Mouse (Mus musculus): ENCODE measurements at regions not wholly inside any gene's neighbourhood (a gene's known extent, or its start where the extent isn't known, plus 50 kb on each side); places are given as distances from the start of the nearest gene placed in this dataset.

DNA sequence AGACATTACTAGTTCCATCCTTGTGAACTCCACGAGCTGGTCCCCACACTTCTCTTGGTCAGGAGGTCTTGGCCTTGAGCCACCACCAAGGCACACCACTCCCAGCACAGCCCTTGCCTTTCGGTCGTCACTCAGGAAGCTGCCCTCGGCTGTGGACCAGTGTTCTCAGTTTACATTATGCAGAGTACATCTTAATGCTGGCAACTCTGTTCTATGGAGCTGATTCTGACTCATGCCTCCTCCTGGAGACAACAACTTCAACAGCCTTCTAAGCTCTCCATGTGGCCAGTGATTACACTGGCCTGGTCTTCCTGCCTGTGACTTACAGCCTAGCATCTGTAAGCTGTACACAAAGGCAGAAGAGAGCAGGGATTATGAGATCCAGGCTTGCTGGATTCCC lies 272.2 kb upstream of the Eef2kmt start:
- Histone ChIP-seq H3K36me3 (ENCODE audit: control insufficient read depth, insufficient read depth, low read length) (no peaks in the 10 kb centered on the region), H3K4me3 (ENCODE audit: low read depth, low read length) (no peak overlapping the region), H3K27me3 (ENCODE audit: control insufficient read depth, insufficient read depth, low read length) (no peaks in the 10 kb centered on the region), H3K4me2 (no peak overlapping the region), H3K9me3 (replicated peaks; ENCODE audit: control insufficient read depth, low read length) (no peaks in the 10 kb centered on the region), H3K9ac (ENCODE audit: low read depth, low read length) (no peak overlapping the region), H3K4me1 (ENCODE audit: control insufficient read depth, insufficient read depth, low read length) (no peaks in the 10 kb centered on the region), H3K27ac (ENCODE audit: low read depth, low read length) (no peak overlapping the region)
- 57% methylated on average over 4 of the region's 4 CpGs for WGBS (ENCODE audit: insufficient replicate concordance)
- no peak for ATAC-seq (replicated peaks; ENCODE audit: insufficient number of reproducible peaks, low FRiP score, low TSS enrichment)

DNA sequence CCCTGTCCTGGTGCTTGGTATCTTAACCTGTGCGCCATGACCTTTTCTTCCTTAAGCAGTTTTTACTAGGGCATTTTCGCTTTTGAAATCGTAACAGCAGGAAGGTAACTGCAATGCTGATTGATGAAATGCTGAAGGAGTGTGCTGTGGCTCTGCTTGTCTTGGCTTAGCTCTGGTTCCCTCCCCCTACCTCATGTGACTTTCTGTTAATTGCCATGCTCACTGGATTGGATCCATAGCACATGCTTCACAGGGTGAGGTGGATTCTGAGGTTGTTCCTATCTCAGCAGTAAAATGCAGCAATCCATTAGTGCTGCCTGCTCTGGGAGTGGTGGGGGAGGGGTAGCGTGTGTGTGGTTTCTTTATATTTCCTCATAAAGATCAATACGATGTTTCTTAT lies 268.6 kb upstream of the Eef2kmt start:
- H3K36me3 ChIP-seq (ENCODE audit: control insufficient read depth, insufficient read depth, low read length), result no peaks in the 10 kb centered on the region

DNA sequence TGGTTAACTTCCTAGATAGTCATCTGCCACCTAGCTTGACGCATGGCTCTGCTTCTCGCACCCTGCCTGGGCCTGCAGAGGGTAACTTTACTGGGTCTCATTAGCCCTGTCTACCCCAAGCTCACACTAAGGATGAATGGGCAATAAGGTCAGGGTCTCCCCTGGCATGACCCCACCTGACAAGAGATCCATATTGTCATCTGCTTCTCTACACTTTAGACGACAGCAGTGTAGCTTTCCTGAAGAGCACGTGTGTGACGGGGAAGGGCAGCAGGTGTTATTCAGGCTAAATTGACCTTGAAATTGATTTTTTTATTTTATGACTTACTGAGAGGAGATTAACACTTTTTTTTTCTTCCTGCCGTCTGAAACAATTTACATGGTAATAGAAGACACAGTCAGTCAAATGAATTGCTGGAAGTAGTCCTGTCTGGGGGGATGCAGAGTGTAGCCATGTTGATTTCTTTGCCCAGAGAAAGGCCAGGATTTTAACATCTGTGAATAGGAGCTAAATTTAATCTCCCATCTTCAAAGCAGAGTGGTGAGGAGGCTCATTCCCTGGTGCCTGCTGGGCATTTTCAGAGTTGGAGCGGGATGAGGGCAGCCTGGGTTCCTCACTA lies 267.7 kb upstream of the Eef2kmt start:
- Histone ChIP-seq H3K27me3 (ENCODE audit: control insufficient read depth, insufficient read depth, low read length) (no peaks in the 10 kb centered on the region), H3K9ac (ENCODE audit: low read depth, low read length) (no peak overlapping the region), H3K4me2 (no peak overlapping the region), H3K4me3 (ENCODE audit: low read depth, low read length) (no peak overlapping the region), H3K27ac (ENCODE audit: low read depth, low read length) (no peak overlapping the region), H3K36me3 (ENCODE audit: control insufficient read depth, insufficient read depth, low read length) (no peaks in the 10 kb centered on the region), H3K9me3 (replicated peaks; ENCODE audit: control insufficient read depth, low read length) (no peaks in the 10 kb centered on the region), H3K4me1 (ENCODE audit: control insufficient read depth, insufficient read depth, low read length) (no peaks in the 10 kb centered on the region)
- no peak for ATAC-seq (replicated peaks; ENCODE audit: insufficient number of reproducible peaks, low FRiP score, low TSS enrichment)
- WGBS (ENCODE audit: insufficient replicate concordance), result 81% methylated on average over 7 of the region's 7 CpGs

More for the DNA sequence above, 268.6 kb upstream of the Eef2kmt start:
- no peak overlapping the region for H3K9ac ChIP-seq (ENCODE audit: low read depth, low read length)
- 77% methylated on average over 5 of the region's 5 CpGs for WGBS (ENCODE audit: insufficient replicate concordance)
- H3K4me2 ChIP-seq, result no peak overlapping the region
- ATAC-seq (replicated peaks; ENCODE audit: insufficient number of reproducible peaks, low FRiP score, low TSS enrichment), result no peak
- H3K4me1 ChIP-seq (ENCODE audit: control insufficient read depth, insufficient read depth, low read length), result no peaks in the 10 kb centered on the region
- no peaks in the 10 kb centered on the region for H3K9me3 ChIP-seq (replicated peaks; ENCODE audit: control insufficient read depth, low read length)
- no peak overlapping the region for H3K4me3 ChIP-seq (ENCODE audit: low read depth, low read length)
- no peaks in the 10 kb centered on the region for H3K27me3 ChIP-seq (ENCODE audit: control insufficient read depth, insufficient read depth, low read length)
- no peak overlapping the region for H3K27ac ChIP-seq (ENCODE audit: low read depth, low read length)

DNA sequence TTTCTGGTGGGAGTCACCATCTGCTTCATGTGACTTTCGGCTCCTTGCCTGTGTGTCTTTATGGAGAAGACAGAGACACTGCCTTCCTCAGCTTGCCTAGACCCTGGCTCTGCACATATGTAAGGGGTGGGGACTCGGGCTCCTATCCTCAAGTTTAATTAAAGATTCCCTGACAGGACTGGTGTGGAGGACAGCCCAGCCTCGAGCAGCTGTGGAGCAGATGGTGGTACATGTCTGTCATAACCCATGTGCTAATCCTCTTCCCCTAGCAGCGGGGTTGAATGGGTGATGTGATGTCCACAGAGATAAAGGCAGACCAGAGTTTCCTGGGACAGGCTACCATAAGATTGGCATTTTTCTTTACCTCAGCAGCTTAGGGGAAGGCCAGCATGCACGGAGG lies 262.0 kb upstream of the Eef2kmt start:
- no peak overlapping the region for H3K27ac ChIP-seq (ENCODE audit: low read depth, low read length)
- no peak for ATAC-seq (replicated peaks; ENCODE audit: insufficient number of reproducible peaks, low FRiP score, low TSS enrichment)
- 69% methylated on average over 5 of the region's 5 CpGs for WGBS (ENCODE audit: insufficient replicate concordance)
- no peaks in the 10 kb centered on the region for H3K9me3 ChIP-seq (replicated peaks; ENCODE audit: control insufficient read depth, low read length)
- H3K4me3 ChIP-seq (ENCODE audit: low read depth, low read length), result no peak overlapping the region
- H3K4me1 ChIP-seq (ENCODE audit: control insufficient read depth, insufficient read depth, low read length), result no peaks in the 10 kb centered on the region
- H3K4me2 ChIP-seq, result no peak overlapping the region
- H3K36me3 ChIP-seq (ENCODE audit: control insufficient read depth, insufficient read depth, low read length), result no peaks in the 10 kb centered on the region
- no peaks in the 10 kb centered on the region; the same call in 1 of the 2 replicates for H3K27me3 ChIP-seq (ENCODE audit: control insufficient read depth, insufficient read depth, low read length)
- H3K9ac ChIP-seq (ENCODE audit: low read depth, low read length), result no peak overlapping the region

DNA sequence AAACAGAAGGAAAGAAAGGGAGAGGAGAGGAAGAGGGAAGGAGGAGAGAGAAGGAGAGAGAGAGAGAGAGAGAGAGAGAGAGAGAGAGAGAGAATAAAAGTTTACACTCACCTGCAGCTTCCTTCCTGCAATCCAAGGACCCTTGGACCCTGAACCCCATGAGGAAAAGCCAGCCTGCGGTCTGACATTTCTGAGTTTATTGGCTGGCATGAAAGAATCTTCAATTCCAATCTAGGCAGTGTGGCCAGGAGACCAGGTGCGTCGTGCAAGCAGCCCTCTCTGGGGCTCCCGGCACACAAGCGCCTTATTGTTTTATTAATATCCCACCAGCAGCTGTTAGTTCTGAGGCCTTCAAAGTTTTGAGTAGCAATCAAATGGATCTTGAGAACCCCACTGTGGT lies 260.1 kb upstream of the Eef2kmt start:
- Histone ChIP-seq H3K27ac (ENCODE audit: low read depth, low read length) (no peak overlapping the region), H3K4me1 (ENCODE audit: control insufficient read depth, insufficient read depth, low read length) (no peaks in the 10 kb centered on the region), H3K4me2 (no peak overlapping the region), H3K27me3 (ENCODE audit: control insufficient read depth, insufficient read depth, low read length) (no peaks in the 10 kb centered on the region; the same call in 1 of the 2 replicates), H3K9me3 (replicated peaks; ENCODE audit: control insufficient read depth, low read length) (no peaks in the 10 kb centered on the region), H3K4me3 (ENCODE audit: low read depth, low read length) (no peak overlapping the region), H3K9ac (ENCODE audit: low read depth, low read length) (no peak overlapping the region), H3K36me3 (ENCODE audit: control insufficient read depth, insufficient read depth, low read length) (no peaks in the 10 kb centered on the region)
- WGBS (ENCODE audit: insufficient replicate concordance), result 77% methylated on average over 5 of the region's 5 CpGs
- ATAC-seq (replicated peaks; ENCODE audit: insufficient number of reproducible peaks, low FRiP score, low TSS enrichment), result no peak

DNA sequence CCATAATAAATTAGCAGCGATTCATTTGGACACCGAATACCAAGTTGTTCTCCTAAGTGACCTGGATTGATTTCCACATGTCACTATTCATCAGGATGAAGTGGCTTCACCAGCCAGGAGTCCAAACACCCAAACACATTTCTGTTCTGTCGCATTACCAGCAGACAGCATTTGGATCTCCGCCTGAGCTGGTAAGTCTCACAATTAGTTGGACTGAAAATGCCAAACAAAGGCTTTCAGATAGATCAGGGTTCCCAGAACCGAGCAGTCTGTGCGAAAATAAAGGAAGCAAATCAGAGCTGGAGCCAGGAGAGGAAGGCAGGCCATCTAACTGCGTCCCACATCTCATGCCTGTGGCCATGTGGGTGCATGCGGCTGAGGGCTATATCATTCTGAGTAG lies 251.5 kb upstream of the Eef2kmt start:
- Histone ChIP-seq H3K4me3 (ENCODE audit: low read depth, low read length) (no peak overlapping the region), H3K9ac (ENCODE audit: low read depth, low read length) (no peak overlapping the region), H3K27me3 (ENCODE audit: control insufficient read depth, insufficient read depth, low read length) (no peaks in the 10 kb centered on the region), H3K4me1 (ENCODE audit: control insufficient read depth, insufficient read depth, low read length) (no peaks in the 10 kb centered on the region), H3K36me3 (ENCODE audit: control insufficient read depth, insufficient read depth, low read length) (no peaks in the 10 kb centered on the region), H3K27ac (ENCODE audit: low read depth, low read length) (no peak overlapping the region), H3K4me2 (no peak overlapping the region), H3K9me3 (replicated peaks; ENCODE audit: control insufficient read depth, low read length) (no peaks in the 10 kb centered on the region)
- 81% methylated on average over 8 of the region's 8 CpGs for WGBS (ENCODE audit: insufficient replicate concordance)
- no peak for ATAC-seq (replicated peaks; ENCODE audit: insufficient number of reproducible peaks, low FRiP score, low TSS enrichment)

DNA sequence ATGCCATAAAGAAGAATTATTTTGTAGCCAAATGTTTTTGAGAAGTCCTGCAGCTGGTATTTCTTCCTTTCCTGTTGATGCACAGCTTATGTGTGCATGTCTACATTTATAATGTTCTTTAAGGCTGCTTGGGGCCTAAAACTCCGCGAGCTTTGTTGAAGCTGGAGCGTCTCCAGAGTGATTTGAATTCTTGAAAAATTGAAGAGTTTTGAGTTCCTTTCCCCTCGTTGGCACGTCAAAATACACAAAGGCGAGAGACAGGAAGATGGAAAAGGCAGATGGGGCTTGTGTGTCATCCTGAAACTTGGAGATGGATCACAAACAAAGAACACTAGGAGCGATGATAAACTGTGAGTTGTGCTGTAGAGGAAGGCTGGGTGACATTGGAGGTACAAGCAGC lies 246.2 kb upstream of the Eef2kmt start:
- H3K27ac ChIP-seq (ENCODE audit: low read depth, low read length), result no peak overlapping the region
- H3K36me3 ChIP-seq (ENCODE audit: control insufficient read depth, insufficient read depth, low read length), result no peaks in the 10 kb centered on the region
- no peaks in the 10 kb centered on the region for H3K27me3 ChIP-seq (ENCODE audit: control insufficient read depth, insufficient read depth, low read length)
- WGBS (ENCODE audit: insufficient replicate concordance), result 84% methylated on average over 7 of the region's 7 CpGs
- H3K4me2 ChIP-seq, result no peak overlapping the region
- no peak overlapping the region for H3K4me3 ChIP-seq (ENCODE audit: low read depth, low read length)
- H3K9ac ChIP-seq (ENCODE audit: low read depth, low read length), result no peak overlapping the region
- no peak for ATAC-seq (replicated peaks; ENCODE audit: insufficient number of reproducible peaks, low FRiP score, low TSS enrichment)
- no peaks in the 10 kb centered on the region for H3K9me3 ChIP-seq (replicated peaks; ENCODE audit: control insufficient read depth, low read length)
- H3K4me1 ChIP-seq (ENCODE audit: control insufficient read depth, insufficient read depth, low read length), result no peaks in the 10 kb centered on the region

DNA sequence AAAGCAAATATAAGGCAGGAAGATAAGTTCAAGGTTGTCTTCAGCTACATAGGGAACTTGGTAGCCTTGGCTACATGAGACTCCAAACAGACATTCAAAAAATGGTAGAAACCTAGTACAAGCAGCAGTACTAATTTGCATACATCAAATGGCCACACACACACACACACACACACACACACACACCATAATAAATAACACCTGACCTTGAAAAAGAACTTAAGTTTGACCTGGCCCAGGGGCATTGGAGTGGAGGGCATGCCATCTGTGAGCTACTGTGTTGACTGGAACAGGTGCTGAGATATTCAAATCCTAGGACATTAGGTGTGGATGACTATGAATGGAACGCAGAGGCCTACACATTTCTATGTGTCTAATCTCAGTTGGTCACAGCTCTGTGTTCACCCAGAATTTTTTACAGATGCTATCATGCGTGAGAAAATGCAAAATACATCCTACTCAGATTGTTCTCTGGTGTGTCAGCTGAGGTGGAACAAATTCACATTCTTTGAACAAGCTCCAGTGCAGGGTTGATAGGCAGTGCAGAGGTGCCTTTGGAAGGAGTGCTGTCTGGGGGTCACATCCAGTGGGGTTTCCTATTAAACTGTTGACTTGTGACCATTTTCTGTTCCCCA lies 240.4 kb upstream of the Eef2kmt start:
- Histone ChIP-seq H3K9ac (ENCODE audit: low read depth, low read length) (no peak overlapping the region), H3K36me3 (ENCODE audit: control insufficient read depth, insufficient read depth, low read length) (no peaks in the 10 kb centered on the region), H3K27ac (ENCODE audit: low read depth, low read length) (no peak overlapping the region), H3K27me3 (ENCODE audit: control insufficient read depth, insufficient read depth, low read length) (no peaks in the 10 kb centered on the region; the same call in 1 of the 2 replicates), H3K4me1 (ENCODE audit: control insufficient read depth, insufficient read depth, low read length) (no peaks in the 10 kb centered on the region), H3K4me2 (no peak overlapping the region), H3K9me3 (replicated peaks; ENCODE audit: control insufficient read depth, low read length) (no peaks in the 10 kb centered on the region), H3K4me3 (ENCODE audit: low read depth, low read length) (no peak overlapping the region)
- ATAC-seq (replicated peaks; ENCODE audit: insufficient number of reproducible peaks, low FRiP score, low TSS enrichment), result no peak
- 71% methylated on average over 2 of the region's 2 CpGs for WGBS (ENCODE audit: insufficient replicate concordance)

DNA sequence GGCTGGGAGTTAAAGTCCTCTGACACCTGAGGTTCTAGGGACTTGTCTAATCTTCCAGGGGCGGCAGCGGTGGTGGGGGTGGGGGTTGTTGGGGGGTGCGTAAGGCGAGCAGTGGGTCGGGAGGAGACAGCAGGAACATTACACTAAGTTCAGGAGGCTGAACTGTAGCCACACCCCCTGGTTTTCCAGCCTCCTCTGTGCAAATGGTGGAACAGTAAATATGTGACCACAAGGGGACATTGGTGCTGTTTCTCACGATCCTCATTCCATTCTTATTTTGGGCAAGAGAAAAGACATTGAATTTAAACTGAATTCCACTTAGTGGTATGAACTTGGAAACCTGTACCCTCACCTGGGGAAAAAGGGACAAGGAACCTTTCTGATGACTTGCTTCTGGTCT lies 237.6 kb upstream of the Eef2kmt start:
- Histone ChIP-seq H3K4me3 (ENCODE audit: low read depth, low read length) (no peak overlapping the region), H3K4me2 (no peak overlapping the region), H3K4me1 (ENCODE audit: control insufficient read depth, insufficient read depth, low read length) (no peaks in the 10 kb centered on the region), H3K27me3 (ENCODE audit: control insufficient read depth, insufficient read depth, low read length) (no peaks in the 10 kb centered on the region; the same call in 1 of the 2 replicates), H3K27ac (ENCODE audit: low read depth, low read length) (no peak overlapping the region), H3K9me3 (replicated peaks; ENCODE audit: control insufficient read depth, low read length) (no peaks in the 10 kb centered on the region), H3K36me3 (ENCODE audit: control insufficient read depth, insufficient read depth, low read length) (no peaks in the 10 kb centered on the region), H3K9ac (ENCODE audit: low read depth, low read length) (no peak overlapping the region)
- ATAC-seq (replicated peaks; ENCODE audit: insufficient number of reproducible peaks, low FRiP score, low TSS enrichment), result no peak
- 20% methylated on average over 6 of the region's 6 CpGs for whole genome bisulfite sequencing (ENCODE audit: insufficient replicate concordance)
